Mouse (Mus musculus): ENCODE results near the gene Pea15a. TPM values are rescaled to one million over a fixed set of nuclear protein-coding genes. Genes with fewer than 3 reads are reported as not detected.
"Not testable (repeated sequence)": the region's sequence is repeated elsewhere in the genome, so short reads cannot be mapped to it uniquely, and the experiment has no call there.

Pea15a gene
- total RNA-seq (2021) = 10 to 100 TPM; 20.2 to 33.2 TPM
- long read RNA-seq, experiment 1, transcript Pea15a-201 (4 exons, 2,501 nt) = major isoform, 49 of 60 reads
- long read RNA-seq, experiment 1, partial matches to known transcripts = 0 of 60 reads
- long read RNA-seq, experiment 1, other reads (novel, unspliced or antisense) = 7 of 60 reads
- long read RNA-seq, experiment 2, transcript Pea15a-201 (4 exons, 2,501 nt) = major isoform, 44 of 56 reads
- long read RNA-seq, experiment 2, partial matches to known transcripts = 8 of 56 reads
- long read RNA-seq, experiment 2, other reads (novel, unspliced or antisense) = 3 of 56 reads

DNA sequence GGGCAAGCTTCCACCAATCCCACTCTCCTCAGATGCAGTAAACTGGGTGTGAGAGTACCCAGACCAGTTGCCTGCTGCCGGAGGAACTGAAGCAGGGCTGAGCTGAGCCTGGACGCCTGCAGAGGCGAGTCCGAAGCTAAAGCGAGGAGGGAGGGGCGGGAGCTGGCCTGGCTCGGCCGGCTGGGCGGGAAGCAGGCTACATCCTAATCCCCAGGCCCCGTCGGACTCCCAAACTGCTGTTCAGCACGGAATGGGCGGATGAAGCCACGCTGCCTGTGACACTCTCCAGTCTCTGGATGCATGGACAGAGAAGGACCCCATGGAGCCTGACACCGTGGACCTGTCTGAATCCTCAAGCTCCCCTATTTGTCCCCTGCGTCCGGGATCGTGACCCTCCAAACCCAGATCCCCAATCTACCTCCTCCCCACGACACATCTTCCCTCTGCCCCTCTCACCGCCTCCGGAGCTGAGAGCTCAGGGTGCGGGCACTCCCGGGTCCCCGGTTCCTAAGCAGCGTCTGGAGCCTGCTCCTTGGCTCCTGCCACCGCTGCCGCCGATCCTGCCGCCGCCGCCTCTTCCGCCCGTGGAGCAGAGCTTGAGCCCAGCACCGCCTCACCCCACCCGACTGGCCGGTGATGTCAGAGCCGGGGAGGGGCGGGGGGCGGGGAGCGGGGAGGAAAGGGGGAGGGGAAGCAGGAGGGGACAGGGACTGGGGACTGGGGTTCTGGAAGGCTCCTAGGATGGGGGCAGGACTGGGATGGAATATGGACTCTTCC, at the start of gene Pea15a:
TSS of gene Pea15a (minus strand) at position 664 of the 777 bp plus-strand sequence.
- DNase-seq (ENCODE audit: low spot score) = peak; percentile 76

DNA sequence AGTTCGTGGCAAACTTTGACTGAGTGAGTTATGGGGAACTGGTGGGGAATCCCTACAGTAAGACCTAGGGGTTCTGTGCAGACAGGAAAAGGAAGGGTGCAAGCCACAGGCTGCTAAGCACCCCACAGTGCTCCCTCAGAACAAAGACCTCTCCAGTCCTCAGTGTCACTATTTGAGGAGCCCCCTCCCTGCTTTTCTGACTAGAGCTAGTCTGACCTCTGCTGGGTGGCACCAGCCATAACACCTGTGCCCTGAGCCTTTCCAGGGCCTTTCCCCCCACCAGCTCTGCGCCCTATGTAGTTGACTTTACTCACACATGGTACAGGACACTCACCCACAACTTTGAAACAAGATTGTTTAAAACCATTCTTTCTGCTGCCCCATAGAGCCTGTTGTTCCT, 41.1 kb upstream of the Pea15a start:
- DNase-seq (ENCODE audit: low spot score) = peak; percentile 37

DNA sequence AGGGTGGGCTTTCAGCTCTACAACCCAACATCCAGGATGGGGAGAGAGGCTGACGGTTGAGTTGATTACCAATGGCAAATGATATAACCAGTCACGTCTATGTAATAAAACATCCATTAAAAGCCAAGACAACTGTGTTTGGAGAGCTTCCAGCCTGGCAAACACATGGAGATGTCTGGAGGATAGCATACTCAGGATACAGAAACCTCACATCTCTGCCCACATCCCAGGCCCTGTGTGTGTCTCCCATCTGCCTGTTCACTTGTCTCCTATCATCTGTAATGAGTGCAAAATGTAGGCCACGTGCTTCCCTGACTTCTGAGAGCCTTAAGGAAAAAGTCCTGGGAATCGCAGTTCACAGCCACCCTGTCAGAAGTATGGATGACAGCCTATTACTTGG, 40.6 kb upstream of the Pea15a start:
- DNase-seq (ENCODE audit: low spot score) = no peak

DNA sequence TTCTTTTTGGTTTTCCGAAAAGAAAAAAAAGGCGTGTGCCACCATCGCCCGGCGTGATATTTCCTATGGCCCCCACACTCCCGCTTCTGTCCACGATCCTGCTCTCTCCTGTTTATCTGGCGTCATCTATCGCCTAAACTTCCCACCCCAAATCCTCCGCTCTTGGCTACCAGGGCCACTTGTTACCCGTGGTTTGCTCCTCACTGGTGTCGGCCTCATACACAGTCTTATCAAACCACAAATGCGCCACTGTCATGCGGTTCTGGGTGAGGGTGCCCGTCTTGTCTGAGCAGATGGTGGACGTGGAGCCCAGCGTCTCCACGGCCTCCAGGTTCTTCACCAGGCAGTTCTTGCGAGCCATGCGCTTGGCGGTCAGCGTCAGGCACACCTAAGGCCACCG, 38.0 kb upstream of the Pea15a start:
- DNase-seq (ENCODE audit: low spot score) = not testable (repeated sequence)

DNA sequence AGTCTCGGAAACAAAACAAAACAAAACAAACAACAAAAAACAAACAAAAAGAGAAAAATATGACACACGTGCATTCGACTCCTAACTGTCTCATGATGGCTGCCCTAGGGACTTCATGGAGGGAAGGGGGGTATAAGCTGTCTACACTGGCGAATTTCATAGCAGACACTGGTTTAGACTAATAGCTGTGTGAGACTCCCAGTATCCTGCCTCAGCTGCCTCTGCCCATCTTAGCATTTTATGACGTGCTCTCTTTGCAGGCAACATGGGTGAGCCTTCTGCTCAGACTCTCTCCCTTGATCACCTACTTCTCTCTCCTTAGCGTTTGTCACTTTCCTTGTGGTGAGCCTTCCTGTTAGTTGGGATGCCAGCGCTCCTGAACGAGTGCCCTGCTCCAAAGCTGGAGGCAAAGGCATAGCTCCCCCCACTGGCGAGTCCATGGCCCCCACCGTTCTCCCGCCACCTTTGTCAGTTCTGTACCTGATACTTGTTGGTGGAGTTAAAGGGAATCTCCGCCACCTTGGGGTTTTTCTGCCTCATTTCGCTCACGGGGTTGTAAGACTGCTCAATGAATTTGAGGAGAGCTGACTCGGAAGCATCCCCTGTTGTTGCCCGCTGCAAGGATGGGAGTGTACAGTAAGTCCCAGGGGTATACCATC, 37.1 kb upstream of the Pea15a start:
- peak; percentile 81 for DNase-seq (ENCODE audit: low spot score)

DNA sequence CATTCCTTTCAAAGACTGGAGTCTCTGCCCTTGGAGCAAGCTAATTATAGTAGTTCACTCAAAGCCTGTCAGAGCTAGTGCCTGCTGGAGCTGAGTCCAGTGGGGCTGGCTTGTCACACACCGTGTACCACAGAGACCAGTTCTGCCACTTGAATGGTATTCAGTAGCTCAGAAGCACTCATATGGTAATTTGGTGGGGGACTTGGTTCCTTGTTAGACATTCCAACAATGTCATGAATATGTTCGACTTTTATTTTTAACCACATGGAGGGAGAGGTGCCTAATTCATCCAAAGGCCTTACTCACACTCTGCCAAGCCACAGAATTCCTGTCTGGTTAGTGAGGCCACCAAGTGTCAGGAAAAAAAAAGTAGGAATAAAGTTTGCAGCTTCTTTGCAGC, 35.8 kb upstream of the Pea15a start:
- DNase-seq (ENCODE audit: low spot score) = peak; percentile 65

DNA sequence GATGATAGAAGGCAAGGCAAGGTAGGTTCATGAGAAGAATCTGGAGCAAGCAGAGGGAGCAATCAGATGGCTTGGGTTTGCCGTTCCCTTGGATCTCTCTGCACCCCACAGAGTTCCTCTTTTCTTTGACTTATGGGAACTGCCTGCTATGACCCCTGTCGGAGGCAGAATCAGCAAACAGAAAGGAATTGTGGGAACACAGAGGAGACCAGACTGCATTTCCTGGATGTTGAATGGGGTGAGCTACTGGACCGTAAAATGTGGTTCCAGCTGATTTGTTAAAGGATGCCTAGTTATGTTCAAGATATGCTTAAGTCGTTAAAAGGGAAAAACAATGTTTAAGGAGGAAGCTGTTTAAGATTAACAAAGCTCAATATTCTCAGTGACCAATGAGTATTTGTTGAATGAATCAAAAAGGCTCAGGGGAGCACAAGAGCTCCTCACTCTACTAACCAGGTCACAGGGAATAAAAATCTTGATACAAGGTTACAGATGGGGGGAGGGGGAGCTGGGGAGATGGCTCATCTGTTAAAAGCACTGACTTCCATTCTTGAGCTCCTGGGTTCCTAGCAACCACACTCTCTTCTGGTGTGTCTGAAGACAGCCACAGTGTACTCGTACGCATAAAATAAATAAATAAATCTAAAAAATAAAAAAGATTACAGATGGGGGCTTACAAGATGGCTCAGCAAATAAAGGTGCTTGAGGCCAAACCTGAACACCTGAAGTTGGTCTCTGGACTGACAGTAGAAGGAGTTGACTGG, 34.5 kb upstream of the Pea15a start:
- DNase-seq (ENCODE audit: low spot score) = no peak

DNA sequence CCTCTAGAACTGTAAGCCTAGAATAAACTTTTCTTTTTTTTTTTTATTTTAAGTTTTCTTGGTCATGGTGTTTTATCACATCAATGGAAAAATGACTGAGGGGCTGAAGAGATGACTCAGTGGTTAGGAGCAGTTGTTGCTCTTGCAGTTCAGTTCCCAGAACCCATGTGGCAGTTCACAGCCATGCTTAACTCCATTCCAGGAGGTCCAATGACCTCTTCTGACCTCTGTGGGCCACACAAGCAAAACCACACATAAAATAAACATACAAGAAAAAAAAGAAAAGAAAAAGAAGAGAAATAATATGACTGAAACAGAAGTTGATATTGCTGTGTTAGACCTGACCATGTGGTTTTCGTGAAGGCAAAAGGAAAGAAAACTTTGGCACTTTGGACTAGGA, 22.6 kb upstream of the Pea15a start:
- no peak for DNase-seq (ENCODE audit: low spot score)

DNA sequence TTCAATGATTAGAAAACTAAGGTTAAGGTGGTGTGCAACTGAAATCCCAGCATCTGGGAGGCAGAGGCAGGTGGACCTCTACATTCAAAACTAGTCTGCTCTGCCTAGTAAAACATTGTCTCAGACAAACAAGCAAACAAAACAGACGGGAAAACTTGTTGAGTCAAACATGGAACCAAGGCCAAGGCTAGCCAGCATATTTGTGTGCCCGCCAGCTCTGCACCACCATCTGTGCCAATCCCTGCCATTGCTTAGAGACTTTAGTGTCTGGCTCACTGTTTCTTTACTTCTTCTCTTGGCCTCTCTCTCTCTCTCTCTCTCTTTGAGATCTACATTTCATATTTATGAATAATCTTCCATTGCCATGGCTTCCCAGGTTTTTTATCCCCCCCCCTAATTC, 21.6 kb upstream of the Pea15a start:
- no peak for DNase-seq (ENCODE audit: low spot score)

DNA sequence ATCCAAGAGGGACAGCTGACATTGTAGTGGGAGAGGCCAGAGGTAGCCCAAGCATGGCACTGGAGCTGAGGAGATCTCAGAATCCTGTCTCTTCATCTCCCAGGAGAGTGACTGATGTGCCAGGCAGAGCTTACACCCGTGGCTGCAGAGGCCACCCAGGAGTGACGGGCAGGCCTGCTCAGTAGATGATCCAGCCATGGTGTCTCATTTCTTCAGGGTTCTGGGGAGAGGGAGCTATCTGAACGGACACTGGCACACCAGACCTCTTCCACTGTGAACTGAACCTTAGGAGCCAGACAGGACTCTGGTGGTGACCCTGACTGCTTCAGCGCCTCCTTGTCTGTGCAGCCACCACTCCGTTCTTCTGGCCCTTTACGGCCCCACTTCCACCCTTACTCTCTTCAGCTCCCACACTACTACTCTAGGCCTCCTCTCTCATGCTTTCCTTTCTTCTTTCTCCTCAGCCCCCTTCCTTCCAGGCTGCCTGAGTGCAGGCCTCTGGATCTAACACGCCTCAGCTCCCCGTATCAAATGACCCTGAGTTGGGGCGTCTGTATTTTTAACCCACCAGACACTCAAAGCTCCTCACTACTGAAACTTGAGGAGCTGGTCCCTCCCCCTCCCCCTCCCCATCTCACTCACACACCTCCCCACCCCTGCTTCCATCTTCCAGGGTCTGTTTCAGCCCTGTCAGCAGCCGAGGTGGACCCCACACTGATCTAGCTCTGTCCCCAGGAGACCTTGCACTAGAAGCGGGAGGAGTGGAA, 14.9 kb upstream of the Pea15a start:
- DNase-seq (ENCODE audit: low spot score) = peak; percentile 62

DNA sequence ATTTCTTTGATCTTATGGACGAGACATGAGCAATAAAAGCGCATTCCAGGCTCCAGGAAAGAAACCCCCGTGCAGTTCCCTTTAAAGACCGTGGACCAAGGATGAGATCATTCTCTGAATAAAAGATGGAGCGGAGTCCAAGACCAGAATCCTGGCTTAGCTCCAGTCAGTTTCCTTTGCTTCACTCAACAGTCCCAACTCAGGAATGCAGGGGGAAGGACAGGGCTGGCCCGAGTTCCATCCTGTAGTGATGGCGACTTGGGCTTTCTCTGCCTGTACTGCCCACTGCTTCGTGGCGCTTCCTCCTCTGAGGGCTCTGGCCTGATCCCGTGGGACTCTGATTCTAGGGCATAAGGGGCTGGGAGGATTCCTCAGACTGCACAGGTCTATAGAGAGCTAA, 13.8 kb upstream of the Pea15a start:
- peak; percentile 92 for DNase-seq (ENCODE audit: low spot score)

DNA sequence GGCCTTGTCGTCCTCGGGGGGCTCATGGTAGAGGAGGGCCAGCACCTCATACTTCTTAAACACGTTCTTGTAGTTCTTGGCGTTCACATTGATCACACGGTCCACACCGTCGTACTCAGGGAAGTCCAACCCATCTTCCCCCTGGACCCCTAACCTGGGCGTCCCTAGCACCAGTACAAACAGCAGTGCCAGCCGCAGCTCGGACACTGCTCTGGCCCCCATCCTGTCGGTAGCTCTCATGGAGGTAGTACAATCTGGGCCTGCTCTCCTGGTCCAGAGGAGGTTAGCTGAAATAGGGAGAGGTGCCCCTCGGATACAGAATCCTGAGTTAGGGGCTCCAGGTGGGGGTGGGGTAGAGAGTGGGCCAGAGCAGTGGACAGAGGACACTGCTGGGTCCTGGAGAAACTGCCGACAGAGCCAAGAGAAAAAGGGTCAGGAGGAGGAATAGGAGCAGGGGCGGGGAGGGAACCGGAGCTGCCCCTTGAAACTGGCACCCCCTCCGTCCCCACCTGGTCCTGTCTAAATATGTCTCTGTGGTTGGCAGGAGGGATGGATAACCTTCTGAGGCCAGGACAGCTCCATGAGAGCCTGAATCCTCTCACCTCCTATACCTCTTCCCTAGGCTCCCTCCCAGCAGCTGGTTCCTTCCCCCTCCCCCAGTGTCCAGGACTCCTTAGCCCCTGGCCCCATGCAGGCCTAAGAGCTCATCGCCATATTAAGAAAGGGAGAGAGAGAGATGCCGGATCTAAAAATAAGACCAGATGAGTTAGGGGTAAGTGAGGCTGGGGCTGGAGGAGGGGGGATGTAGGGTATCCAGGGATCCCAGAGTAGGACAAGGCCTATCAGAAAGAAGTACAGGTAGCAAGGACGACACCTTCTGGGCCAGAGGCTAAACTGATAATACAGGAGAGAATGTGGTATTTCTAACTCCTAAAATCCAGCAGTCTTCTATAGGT, 13.1 kb upstream of the Pea15a start, which contains the start of gene Casq1:
TSS of gene Casq1 (minus strand) at position 418 of the 956 bp plus-strand sequence.
- peak; percentile 78 for DNase-seq (ENCODE audit: low spot score)

DNA sequence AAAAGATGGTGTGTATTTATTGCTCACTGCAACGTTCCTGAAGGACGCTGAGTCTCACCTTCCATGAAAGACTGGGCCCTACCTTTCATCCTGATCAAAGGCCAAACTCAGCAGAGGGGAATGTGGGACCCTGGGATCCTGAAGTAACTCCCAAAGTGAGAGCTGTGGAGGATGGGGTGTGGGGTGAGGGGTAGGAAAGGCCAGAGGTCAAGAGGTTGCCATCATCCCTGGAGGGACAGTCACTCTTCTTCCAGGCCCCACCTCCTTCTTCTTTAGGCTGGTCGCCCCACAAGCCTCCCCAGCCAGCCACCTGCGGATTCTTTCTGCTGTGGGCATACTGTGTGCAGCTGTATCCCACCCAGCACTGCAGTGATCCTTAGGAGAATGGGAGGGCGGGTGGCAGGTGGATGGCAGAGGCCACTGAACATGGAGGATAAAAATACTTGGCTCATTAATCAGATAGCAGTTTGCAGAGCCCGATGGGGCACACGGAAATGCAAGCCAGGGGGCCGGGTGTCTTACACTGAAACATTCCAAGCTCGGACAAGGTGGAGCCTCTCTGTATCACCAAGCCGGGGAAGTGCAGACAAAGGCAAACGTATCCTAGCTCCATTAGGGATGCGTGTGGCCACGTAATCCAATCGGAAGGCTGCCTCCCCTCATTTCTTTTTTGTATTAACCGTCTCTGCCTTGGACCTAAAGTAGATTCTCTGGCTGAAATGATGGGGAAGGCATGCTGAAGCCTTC, 11.7 kb upstream of the Pea15a start:
- DNase-seq (ENCODE audit: low spot score) = no peak

DNA sequence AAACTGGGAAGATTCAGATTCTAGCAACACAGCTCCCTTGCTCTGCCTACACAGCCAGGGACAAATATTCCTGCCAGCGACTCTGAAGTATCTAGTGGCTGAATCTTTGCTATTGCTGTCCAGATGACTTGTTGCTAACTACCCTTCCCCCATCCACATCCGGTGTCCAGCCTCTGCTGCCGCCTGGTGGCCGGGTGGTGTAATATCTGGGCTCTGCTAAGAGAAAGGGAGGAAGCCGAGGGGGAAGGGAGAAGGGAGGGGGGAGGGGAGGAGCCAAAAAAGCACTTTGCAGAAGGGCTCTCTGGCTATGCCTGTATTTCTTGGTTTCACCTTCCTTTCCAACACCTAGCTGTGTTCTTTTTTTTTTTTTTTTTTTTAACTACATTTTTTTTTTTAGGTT, 10.5 kb upstream of the Pea15a start:
- DNase-seq (ENCODE audit: low spot score) = peak; percentile 98

DNA sequence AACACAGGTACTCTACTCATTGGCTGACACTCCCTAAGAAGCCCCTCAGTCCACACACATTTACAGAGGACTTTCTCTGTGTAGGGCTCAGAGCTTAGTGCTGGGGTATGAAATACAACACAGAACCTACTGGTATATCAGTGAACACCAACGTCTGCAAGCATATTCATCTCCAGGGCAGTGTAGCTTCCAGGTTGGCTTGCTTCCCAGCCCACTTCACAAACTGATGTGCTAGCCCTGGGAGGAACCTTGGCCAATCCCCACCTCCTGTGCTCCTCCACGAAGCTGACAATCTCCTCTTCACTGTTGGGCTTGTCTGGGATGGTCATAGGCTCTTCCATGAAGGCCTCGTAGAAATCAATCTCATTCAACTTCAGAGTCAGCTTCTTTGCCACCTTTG, 8.1 kb upstream of the Pea15a start:
- DNase-seq (ENCODE audit: low spot score) = no peak

DNA sequence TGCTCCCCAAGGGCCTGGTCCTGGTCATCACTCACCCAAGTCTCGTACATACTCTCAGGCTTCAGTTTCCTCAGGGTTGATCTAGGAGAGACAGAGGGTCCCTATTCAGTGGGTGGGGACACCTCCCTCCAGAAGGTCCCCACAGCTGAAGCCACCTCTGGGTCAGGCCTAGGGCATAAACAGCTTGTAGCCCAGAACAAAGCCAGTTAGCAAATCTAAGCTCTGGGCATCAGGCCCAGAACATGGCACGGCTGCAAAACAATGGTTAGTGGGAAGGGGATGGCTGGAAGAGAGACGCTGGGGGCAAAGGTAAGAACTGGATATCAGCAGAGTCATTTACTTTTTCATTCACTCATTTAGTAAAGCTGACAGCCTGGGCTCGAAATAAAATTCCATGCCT, 7.2 kb upstream of the Pea15a start:
- DNase-seq (ENCODE audit: low spot score) = no peak

DNA sequence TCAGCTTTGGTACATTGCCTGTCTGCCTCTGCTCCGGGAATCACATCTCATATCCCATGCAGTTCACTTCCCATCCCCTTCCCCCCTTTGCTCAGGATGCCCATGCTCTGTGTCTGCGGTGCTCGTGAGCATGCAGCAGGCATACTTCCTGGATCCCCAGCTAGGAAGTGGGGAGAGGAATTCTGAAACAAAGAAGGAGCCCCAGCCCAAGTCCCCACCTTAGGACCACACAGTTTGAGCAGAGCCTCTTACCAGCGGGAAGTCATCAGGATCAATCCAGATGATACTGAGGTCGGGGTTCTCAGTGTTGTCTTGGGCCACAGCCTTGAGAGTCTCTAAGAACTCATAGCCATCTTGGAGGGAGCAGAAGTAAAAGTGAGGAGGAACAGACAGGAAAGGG, 6.2 kb upstream of the Pea15a start:
- DNase-seq (ENCODE audit: low spot score) = no peak

DNA sequence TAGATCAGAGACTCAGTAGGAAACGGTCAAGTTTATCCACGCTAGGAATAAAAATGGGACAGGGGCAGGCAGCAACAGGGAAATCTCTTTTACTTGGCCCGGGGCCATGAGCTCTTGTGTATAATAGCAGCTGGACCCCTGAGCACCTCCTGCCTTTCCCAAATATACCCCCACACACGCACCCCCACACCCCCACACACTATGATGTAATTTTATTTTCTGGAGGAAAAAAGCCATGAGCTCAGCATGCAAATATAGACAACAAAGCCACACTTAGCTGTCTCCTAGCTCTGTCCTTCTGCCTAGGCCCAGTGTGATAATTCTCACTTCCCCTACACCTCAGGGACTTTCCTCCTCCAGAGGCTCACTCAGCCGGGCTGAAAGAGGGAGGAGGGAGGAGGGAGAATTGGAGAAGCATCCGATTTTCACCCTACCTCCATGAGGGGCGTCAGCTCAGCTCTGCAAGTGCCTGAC, 544 bp upstream of the Pea15a start:
- no peak for DNase-seq (ENCODE audit: low spot score)

DNA sequence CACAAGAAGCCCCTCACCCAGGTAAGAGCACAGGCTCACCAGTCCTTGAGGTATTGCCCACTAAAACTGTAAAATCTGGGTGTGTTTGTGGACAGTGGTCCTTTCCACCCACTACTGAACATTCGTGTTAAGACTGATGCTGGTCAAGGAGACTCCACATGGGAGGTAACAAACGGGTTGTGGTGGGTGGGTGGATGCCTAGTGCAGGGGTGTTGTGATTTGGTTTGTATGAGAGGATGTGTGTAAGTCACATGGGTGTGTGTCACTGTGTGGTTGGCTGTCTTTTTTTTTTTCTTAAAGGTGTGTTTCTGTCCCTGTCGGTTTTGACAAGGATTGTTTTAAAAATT, 890 bp downstream of the Pea15a start:
- DNase-seq (ENCODE audit: low spot score) = no peak

All from gastrocnemius, adult 18-20 months (tissue).